Mouse (Mus musculus) large intestine, adult 2 months (tissue): Measurements from ENCODE around the gene AC124108.1. TPM values are rescaled to one million over a fixed set of nuclear protein-coding genes. Genes with fewer than 3 reads are reported as not detected.
"Not testable (repeated sequence)": the region's sequence is repeated elsewhere in the genome, so short reads cannot be mapped to it uniquely, and the experiment has no call there.

Experiments used
- DNase-seq: peaks from one replicate; pipeline ENCODE4 v3.0.0-alpha.2; 2012; ENCODE audit warnings: low read depth, low spot score
- WGBS: fragments of 180-500 bp; shearing (Covaris S2); methylation state at CpG from one replicate; pipeline ENCODE4 v1.1.7; 2018; 5-methylcytosine and 5-hydroxymethylcytosine counted together
- polyA plus RNA-seq: library from polyadenylated mRNA; depleted of rRNA; stranded (reverse); fragments of >200 nt; gene quantifications from 2 replicates; pipeline ENCODE4 v1.2.3, GENCODE M21; 2012

The AC124108.1 gene
- polyA plus RNA-seq, 1 experiment: not detected

DNA sequence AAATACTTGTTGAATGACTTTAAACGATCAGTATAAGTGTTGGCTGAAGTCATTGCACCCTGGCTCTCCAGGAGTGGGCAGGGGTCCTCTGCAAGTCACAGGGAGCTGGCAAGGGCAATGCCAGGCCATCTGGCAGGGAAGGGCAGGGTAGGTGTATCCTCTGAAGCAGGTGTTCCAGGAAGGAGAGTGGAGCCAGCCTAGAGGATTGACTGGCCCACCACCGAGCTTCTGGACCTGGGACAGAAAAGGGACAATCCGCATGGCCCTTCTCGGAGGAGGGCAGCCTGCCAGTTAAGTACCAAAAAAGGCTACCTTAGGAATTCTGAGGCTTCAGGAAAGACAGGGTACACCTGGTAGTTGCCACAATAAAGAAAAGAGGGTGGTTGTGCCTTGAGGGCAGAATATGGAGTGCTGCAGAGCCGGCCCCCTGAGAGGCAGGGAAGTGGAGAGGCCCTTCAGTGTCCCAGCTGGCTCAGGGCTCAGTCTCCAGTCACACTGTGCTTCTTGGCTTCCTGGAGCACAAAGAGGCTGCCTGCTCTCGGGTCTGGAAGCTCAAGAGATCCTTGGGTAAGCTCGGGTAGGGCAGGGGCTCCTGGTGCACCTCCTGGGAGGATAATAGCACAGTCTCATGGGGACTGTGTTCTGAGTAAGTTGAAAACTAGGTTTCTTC is 29.9 kb upstream of the AC124108.1 start:
- DNase-seq: no peak
- WGBS: 59% methylated on average over 7 of the region's 7 CpGs

DNA sequence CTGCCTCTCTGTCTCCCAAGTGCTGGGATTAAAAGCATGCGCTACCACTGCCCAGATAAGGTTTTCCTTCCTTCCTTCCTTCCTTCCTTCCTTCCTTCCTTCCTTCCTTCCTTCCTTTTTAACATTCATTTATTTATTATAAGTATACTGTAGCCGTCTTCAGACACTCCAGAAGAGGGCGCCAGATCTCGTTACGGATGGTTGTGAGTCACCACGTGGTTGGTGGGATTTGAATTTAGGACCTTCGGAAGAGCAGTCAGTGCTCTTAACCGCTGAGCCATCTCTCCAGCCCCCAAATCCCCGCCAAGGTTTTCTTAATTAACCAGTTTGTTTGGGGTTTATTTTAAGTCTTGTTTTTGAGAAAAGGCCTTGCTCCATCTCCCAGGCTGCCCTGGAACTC is 28.6 kb upstream of the AC124108.1 start:
- WGBS: 43% methylated on average over 9 of the region's 9 CpGs

DNA sequence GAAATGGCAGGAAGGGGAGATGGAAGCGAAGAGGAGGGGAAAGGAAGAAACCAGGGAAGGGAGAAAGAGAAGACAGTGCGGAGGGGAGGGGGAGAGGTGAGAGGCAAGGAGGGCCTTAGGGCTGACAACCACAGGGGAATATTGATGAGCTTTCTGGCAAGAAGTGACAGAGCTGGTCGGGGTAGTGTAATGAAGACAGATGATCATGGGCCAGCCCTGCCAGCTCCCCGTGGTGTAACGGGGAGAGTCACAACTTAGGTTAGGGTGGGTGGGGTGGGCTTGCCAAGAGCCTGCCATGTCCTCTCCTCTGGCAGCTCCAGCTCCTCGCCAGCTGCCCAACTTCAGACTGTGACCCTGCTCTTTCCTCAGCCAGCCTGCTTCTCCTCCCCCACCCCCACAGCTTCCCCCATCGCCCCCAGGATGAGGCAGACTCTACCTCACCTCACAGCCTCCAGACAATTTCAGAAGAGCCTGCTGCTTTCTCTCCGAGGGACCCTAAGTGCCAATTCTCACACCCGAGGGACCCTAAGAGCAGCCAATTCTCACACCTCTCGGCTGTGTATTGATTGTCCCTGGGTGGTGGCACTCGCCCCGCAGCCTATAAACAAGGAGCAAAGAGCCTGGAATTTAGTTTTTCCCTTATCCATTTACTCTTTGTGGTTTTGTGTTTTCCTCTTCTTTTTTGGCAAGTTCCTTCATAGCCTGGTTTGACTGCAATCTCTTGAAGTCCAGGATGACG is 26.3 kb upstream of the AC124108.1 start:
- DNase-seq: no peak
- WGBS: 39% methylated on average over 13 of the region's 13 CpGs

More for the DNA sequence above, 28.6 kb upstream of the AC124108.1 start:
- not testable (repeated sequence) for DNase-seq

DNA sequence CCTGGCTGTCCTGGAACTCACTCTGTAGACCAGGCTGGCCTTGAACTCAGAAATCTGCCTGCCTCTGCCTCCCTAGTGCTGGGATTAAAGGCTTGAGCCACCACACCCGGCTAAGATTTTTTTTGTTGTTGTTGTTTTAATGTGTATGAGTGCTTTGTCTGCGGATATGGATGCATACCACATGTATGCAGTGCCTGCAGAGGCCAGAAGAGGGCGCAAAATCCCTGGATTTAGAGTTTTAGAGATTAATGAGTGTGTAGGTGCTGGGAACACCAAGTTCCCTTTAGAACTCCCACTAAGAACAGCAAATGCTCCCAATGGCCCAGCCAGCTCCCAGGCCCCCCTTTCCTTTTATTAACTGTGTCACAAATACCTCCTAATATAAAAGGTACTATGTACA is 25.4 kb upstream of the AC124108.1 start:
- no peak for DNase-seq
- WGBS: 63% methylated on average over 3 of the region's 3 CpGs

DNA sequence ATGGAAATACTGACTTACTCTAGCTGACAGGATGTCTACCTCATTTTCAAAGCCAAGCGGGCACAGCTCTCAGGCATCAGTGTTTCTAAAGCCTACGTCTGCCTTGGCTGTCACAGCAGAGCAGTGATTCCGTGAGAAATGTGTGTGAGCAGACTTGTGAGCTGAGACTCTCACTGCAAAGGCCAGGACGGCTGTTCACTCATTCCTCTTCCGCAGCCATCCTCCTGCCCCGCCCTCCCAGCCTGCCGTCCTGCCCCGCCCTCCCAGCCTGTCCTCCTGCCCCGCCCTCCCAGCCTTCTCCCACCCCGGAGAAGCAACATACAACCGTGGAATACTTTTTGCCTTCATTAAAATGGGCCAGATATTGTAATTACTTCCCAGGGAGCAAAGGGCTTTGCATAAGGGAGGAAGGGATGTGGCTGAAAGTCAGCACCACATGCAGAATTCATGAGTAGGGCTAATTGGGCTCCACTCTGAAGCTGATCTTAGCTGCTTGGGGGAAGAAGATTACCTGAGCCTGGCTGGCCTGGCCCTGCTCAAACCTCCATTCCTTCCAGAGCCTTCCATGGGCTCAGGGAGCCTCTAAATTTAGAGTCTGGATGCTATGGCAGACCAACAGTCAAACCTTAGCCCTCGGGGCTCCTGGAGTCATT is 23.0 kb upstream of the AC124108.1 start:
- no peak for DNase-seq
- WGBS: 7% methylated on average over 12 of the region's 12 CpGs

DNA sequence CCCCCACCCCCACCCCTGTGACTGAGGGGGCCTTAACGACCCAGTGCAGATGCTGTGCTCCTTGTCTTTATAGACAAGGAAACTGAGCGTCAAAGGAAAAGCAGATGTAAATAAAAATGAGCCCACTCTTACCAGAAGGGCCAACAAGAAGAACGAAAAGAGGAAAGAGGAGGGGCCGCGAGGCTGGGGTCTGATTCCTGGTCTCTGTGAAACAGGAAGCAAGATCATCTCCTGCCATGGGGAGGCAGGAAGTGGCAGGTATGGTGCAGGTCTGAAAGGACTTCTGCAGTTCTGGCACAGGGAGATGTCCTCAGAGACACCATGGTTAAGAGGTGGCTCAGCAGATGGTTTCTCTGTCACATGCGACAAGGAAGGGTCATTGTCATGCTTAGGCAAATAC is 20.6 kb upstream of the AC124108.1 start:
- 37% methylated on average over 6 of the region's 6 CpGs for WGBS
- DNase-seq: no peak

DNA sequence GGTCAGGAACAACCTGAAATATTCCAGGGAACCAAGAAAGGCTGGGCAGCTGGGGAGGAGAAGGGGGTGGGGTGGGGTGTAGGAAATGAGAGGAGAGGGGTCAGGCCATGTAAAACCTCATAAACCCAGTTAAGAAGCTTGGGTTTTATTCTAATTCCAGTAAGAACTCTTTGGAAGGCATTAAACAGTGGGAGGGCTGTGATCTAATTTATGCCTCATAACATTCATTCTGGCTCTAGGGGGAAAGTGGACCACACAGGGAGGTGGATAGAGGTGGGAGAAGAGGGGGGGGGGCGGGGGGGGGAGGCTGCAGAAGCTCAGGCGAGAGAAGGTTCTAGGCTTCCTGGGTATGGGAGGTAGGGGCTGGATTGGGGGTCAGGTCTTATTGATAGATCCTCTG is 19.6 kb upstream of the AC124108.1 start:
- no peak for DNase-seq
- WGBS: 55% methylated on average over 1 of the region's 2 CpGs

DNA sequence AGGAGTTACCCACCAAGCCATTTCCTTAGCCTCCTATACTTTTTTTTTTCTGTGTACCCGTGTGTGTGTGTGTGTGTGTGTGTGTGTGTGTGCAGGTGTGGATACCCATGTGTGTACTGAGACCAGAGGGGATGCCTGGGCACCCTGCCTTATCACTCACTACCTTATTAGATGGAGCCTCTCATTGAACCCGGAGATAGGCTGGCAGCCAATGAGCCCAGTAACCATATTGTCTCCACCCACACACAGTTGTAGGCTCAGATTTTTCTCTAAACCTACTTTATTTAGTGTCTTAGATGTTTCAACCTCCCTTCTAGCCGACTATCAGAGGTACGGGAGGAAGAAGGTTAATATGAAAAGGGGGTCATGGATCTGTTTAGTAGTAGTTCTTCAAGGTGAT is 5.0 kb upstream of the AC124108.1 start:
- 75% methylated on average over 4 of the region's 4 CpGs for WGBS
- no peak for DNase-seq

DNA sequence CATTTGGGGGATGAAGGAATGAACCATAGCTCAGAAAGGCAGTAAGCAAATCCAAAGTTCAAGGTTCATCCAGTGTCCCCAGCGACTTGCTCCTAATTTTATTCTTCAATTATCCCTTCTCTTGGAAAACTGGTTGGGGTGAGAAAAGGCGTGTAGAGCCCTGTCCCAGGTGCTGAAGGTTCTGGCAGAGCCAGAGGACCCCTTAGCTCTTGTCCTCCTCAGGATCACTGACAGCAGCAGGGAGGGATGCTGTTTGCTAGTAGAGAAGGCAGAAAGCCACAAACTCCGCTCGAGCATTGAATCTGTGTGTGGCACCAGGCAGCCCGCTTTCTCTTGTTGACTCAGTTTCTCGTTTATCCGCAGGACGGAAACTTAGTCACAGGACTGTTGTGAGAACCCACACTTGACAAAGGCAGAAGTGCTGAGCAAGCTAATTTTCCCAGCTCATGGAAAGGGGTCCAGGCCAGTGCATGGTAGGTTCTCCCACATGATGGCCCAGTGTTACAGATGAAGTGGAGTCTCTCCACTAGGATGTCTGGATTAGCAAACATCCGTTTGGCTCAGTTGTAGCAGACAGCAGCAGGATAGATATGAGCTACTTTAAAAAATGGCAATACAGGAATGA is 2.7 kb upstream of the AC124108.1 start:
- no peak for DNase-seq
- whole genome bisulfite sequencing: 34% methylated on average over 9 of the region's 9 CpGs

DNA sequence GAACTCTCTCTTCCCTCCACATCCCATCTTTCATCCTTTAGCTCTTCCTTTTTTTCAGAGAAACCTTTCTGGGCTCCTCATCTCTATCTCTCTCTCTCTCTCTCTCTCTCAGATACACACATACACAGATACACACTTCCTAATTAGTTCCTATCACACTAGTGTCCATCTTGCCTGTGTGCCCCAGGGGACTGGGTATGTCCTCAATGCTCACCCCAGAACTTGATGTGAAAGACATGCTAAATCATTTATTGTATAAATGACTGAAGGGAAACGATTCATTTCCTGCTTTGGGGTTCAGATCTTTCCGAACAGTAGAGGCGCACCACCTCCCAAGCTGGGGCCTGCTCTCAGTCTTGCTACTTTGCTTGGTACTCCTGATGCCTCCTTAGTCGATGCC is 2.0 kb upstream of the AC124108.1 start:
- WGBS: 47% methylated on average over 4 of the region's 4 CpGs
- no peak for DNase-seq

DNA sequence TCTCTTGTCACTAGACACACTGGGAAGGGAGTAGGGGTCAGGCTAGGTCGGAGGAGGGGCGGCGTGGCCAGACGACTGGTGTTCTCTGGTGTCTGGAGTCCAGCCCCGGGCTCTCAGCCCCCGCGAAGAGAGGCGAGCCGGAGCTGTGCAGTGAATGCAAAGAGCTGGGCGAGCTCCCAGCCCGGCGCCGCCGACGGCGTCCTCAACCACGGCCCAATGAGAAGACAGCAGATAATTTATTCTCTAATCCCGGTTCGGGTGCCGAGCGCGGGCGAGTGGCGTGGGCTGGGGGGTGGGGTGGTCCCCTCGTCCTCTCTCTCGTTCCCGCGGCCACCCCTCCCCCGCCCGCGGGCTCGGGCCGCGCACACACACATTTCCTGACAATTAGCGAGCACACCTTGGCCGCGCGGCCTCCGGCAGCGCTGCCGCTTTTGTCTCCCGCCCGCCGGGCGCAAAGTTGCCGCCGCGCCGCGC is 1.2 kb upstream of the AC124108.1 start:
- DNase-seq: no peak
- WGBS: 2% methylated on average over 50 of the region's 50 CpGs

DNA sequence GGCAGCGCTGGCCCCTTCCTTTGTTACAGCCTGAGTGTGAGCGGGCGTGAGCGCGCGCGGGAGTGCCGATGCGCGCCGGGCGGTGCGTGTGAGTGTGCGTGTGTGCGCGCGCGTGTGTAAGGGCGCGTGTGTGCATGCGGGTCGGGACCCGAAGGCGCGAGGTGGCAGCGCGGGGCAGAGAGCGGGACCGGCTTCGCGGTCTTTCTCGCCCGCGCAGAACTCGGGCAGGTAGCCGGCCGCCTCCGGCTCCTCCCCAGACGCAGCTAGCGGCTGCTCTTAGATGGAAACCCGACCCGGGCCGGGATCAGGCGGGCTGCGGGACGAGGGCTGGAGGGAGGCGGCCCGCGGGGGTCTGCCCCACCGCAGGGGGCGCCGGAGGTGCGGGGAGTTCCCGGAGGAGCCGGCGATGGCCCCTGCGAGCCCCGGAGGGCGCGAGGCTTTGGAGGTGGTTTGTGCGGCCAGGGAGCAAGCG is 600 bp upstream of the AC124108.1 start:
- 2% methylated on average over 62 of the region's 62 CpGs for WGBS
- no peak for DNase-seq

DNA sequence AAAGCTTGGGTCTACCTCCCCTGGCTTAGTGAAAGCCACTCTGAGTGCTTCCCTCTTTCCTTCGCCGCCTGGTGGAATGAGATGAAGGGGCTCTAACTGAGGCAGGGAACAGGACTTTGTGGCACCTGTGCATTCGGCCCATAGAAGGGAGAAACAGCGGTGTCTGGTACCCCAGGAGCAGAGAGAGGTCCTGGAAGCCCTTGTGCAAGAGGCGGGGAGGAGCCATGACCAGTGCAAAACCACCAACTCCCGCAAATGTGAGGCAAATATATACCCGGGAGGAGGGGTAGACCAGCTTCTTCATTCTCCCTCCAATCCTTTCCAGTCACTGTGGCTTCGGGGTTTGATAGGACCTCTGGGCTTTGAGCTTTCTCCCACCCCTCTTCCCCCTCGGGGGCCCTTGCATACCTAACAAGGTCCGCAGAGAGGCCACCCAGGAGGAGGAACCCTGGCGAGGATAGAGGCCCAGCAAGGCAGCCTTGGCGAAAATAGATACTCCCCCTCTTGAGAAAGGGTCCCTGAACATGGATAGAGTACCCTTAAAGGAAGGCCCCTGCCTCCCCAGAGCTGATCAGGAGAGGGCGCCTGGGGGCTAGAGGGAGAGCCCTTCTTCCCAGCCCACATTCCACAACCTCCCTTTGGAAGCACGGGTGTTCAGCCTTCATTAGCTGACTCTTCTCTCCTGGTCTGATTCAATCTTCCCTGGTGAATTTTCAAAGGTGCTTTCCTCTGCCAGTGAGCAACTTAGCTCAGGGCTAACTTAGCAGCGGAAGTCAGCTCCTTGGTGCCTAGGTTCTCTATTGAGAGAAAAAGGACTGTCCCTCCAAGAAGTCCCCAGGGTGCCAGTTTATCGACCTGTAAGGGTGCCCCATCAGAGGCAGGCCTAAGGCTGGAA is 776 bp downstream of the AC124108.1 start:
- DNase-seq: no peak
- 24% methylated on average over 16 of the region's 16 CpGs for WGBS

DNA sequence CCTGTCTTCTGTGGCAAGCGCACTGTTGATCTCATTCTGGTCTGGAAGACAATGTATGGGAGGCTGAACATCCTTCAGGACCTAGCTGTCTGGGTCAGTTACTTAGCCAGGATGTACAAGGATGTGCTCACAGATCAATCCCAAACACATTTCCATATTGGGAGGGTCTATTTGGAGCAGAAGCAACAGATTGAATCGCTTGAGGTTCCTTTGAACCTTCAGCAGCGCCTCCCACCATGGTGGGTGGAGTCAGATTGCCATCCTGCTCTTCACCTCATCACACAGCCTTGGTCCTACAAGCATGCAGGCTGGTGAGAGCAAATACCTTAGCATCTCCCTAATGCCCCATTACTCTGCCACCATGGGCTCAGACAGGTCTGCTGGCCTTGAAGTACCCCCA is 2.5 kb downstream of the AC124108.1 start:
- no peak for DNase-seq
- whole genome bisulfite sequencing: 74% methylated on average over 3 of the region's 3 CpGs

DNA sequence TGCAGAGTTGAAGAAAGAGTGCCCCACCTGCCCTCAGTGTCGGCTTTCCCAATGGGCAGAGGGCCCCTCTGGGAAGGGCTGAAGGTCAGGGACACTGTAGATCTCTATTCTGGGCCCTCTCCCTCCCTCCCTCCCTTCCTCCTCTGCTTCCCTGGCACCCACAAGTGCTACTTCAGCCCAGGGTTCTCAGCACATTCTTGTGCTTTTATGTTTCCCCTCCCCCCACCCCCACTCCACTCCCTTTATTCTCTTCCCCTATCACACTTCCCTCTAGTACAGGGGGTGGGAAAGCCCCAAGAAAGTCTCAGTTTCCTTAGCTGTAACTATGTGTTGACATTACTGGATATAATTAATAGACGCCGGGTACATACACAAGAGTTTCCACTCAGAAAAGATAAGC is 3.4 kb downstream of the AC124108.1 start:
- DNase-seq: no peak
- WGBS: 43% methylated on average over 3 of the region's 3 CpGs

DNA sequence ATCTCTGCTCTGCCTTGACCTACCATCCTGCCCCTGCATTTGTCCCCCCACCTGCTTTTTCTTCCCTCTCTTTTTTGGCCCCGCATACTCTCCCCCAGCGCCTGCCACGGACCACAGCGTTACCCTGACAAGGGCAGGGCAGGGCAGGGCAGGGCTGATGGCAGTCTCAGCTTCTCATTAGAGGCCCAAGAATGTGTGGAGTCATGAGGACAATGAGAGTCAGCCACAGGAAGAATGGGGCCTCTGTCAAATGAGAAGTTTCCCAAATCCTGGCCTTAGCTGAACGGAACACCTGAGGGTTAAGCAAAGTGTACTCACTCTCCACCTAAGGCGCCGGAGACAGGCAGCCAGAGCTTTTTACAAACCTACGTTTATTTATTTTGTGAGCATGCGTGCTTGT is 3.8 kb downstream of the AC124108.1 start:
- 52% methylated on average over 9 of the region's 9 CpGs for WGBS
- DNase-seq: no peak

DNA sequence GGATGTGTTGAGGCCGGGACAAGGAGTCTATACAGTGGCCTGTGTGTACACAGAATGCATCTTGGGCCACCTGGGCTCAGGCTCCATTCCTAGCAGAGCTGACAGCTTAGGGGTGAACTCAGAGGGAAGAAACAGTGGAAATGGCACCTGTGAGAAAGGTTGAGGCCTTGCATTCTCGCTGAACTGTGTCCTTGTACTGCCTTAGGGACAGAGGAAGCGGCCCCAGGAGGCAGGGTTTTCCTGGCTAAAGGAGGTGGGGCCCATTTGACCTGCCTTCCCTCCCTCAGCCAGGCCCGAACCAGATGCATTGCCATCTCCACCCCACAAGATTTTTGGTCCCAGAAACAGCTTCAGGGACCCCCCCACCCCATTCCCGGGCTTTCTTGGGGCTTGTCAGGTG is 4.4 kb downstream of the AC124108.1 start:
- 61% methylated on average over 5 of the region's 5 CpGs for WGBS
- no peak for DNase-seq

DNA sequence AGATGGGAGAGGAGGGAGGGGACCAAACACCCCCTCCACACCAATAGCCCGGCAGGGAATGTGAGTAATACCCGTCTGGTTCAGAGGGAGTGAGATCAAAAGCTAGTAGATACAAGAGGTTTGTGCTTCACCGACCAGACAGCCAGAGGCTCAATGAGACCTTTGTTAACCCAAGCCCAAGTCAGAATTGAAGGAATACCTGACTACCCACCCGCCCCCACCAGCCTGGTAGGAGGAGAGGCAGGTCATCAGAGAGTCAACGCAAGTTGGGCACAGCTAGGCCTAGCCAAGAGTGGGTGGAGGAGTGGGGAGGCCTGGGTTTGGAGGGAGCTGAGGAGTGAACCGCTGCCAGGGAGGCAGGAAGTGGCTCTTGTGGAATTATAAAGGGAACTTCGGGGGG is 5.1 kb downstream of the AC124108.1 start:
- 58% methylated on average over 7 of the region's 7 CpGs for WGBS
- no peak for DNase-seq

DNA sequence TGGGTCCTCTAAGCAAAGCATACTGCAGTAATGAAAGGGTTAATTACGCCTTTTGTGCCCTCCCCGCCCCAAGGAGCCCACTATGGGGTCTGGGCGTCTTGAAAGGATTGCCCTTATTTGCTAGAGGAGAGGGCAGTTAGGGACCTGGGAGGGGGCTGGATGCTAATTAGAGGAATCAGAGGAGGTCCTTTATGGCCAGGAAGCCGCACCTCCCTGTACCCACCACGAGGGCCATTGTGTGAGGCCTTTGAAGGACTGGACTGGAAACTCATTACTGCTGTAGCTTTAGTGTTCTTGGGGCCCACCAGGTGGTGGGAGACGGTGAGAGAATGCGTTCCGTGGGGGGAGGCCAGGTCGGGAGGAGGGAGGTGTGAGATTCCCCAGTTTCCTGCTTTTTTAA is 6.4 kb downstream of the AC124108.1 start:
- no peak for DNase-seq
- WGBS: 43% methylated on average over 9 of the region's 9 CpGs
